Mouse (Mus musculus): ENCODE data around the gene Gm20737. TPM values are rescaled to one million over a fixed set of nuclear protein-coding genes. Genes with fewer than 3 reads are reported as not detected.
"Not testable (repeated sequence)": the region's sequence is repeated elsewhere in the genome, so short reads cannot be mapped to it uniquely, and the experiment has no call there.

The Gm20737 gene
- not detected in 2 replicates for polyA plus RNA-seq (2014; fragmentation: Nextera tagmentation; extraction: Ambion mirVana)

DNA sequence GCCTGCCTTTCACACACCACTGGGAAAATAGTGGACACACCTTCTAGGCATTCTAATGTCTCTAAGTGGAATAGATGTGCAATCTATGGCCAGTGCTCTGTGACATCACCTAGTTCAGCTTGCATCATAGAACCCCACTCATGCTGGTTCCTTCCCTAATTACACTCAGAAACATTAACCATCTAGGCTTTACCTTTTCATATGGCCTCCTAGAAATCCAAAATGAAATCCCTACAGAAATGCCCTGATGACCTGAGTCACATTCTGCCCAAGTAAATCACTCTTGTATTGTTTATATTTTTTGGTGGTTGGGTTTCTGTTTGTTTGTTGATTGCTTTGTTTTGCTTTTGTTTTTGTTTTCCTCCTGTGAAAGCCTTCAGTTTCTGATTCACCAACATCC lies at the start of gene Gm20737:
Gene Gm20737 (minus strand): TSS at position 101 of the 400 bp plus-strand sequence.
- H3K36me3 ChIP-seq (ENCODE audit: control insufficient read depth, insufficient read depth, low read length); ATAC-seq (ENCODE audit: low FRiP score); H3K4me1 ChIP-seq (replicated peaks; ENCODE audit: control insufficient read depth, insufficient read depth, low read length); DNase-seq (ENCODE audit: low spot score); H3K27ac ChIP-seq (ENCODE audit: low read depth, low read length); H3K27me3 ChIP-seq (ENCODE audit: control insufficient read depth, insufficient read depth, low read length); H3K4me3 ChIP-seq (ENCODE audit: low read depth, low read length); H3K4me2 ChIP-seq (replicated peaks; ENCODE audit: low read depth, low read length); H3K9ac ChIP-seq (ENCODE audit: low read depth, low read length); H3K9me3 ChIP-seq (ENCODE audit: control insufficient read depth, low read length): not testable (repeated sequence)

DNA sequence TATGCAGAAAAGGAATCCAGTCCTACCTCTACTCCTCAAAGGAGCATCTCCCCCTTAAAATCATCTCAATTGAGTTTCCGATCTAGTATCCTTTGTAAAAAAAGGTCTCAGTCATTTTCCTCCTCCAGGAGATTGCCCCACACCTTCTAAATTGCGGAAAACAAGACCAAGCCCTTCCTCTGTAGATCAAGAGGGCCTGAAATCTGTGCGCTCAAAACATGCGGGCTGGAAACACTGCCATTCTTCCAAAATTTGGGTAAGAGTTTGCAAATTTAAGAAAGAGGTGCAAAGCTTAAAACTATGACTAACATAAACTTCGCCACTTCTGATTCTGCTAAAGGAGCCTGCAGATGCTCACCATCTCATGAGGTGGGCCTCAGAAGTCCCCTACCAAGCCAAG lies 17.3 kb upstream of the Gm20737 start, which contains the start of gene Gm21775:
Gene Gm21775 (plus strand): TSS at position 301 of the 400 bp plus-strand sequence.
- ATAC-seq (ENCODE audit: low FRiP score); H3K4me3 ChIP-seq (ENCODE audit: low read depth, low read length); H3K27ac ChIP-seq (ENCODE audit: low read depth, low read length); H3K9ac ChIP-seq (ENCODE audit: low read depth, low read length); DNase-seq (ENCODE audit: low spot score); H3K27me3 ChIP-seq (ENCODE audit: control insufficient read depth, insufficient read depth, low read length); H3K4me2 ChIP-seq (replicated peaks; ENCODE audit: low read depth, low read length); H3K4me1 ChIP-seq (replicated peaks; ENCODE audit: control insufficient read depth, insufficient read depth, low read length); H3K36me3 ChIP-seq (ENCODE audit: control insufficient read depth, insufficient read depth, low read length); H3K9me3 ChIP-seq (ENCODE audit: control insufficient read depth, low read length): not testable (repeated sequence)
- WGBS: 69% methylated on average over 1 of the region's 5 CpGs

Other genes with a start within 250 kb of the Gm20737 start
- gene Gm20834, start 211.5 kb downstream of the Gm20737 start, polyA plus RNA-seq (2014; fragmentation: Nextera tagmentation; extraction: Ambion mirVana): not detected in 2 replicates
- not detected in 2 replicates for gene Gm28510, start 123.3 kb downstream of the Gm20737 start, polyA plus RNA-seq (2014; fragmentation: Nextera tagmentation; extraction: Ambion mirVana)
- not detected in 2 replicates for gene Gm21775, start 17.4 kb upstream of the Gm20737 start, polyA plus RNA-seq (2014; fragmentation: Nextera tagmentation; extraction: Ambion mirVana)
- gene Gm21900, start 80.3 kb upstream of the Gm20737 start, polyA plus RNA-seq (2014; fragmentation: Nextera tagmentation; extraction: Ambion mirVana): not detected in 2 replicates
- not detected in 2 replicates for gene Gm20777, start 216.4 kb upstream of the Gm20737 start, polyA plus RNA-seq (2014; fragmentation: Nextera tagmentation; extraction: Ambion mirVana)

All from hindbrain, embryonic 11.5 days (tissue).